Mouse (Mus musculus): ENCODE results near the gene Gm49318. TPM values are rescaled to one million over a fixed set of nuclear protein-coding genes. Genes with fewer than 3 reads are reported as not detected.
"Not testable (repeated sequence)": the region's sequence is repeated elsewhere in the genome, so short reads cannot be mapped to it uniquely, and the experiment has no call there.

Gm49318 gene
- polyA plus RNA-seq, 1 experiment from 2014 or later: not detected

DNA sequence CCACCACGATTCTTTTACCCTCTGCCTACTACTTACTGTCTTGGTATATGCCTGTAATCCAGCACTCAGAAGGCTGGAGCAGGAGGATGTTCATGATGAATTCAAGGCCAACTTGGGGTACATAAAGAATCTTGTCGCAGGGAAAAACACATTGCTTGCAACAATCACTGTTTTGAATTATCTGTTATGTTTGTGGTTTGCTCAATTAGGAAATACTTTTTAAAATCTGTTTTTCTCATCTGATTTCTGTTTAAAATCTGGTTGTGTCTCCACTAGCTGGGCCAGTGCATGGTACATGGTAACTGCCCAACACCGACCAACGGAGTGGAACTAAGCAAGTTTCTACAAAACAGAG lies 13.6 kb upstream of the Gm49318 start:
- peak overlapping the region; percentile 69 for H3K4me2 ChIP-seq (ENCODE audit: low read depth, low read length, severe bottlenecking)
- H3K4me1 ChIP-seq (replicated peaks; ENCODE audit: control insufficient read depth, insufficient read depth, low read length): peaks cover 2% of the 10 kb centered on the region; the same call in 1 of the 2 replicates
- no peak; the same call in 1 of the 2 replicates for ATAC-seq (replicated peaks; ENCODE audit: low FRiP score)
- H3K9me3 ChIP-seq (ENCODE audit: control insufficient read depth, low read length): no peaks in the 10 kb centered on the region
- WGBS: 34% methylated on average over 4 of the region's 4 CpGs
- no peaks in the 10 kb centered on the region for H3K27me3 ChIP-seq (ENCODE audit: control insufficient read depth, insufficient read depth, low read length)
- H3K9ac ChIP-seq (ENCODE audit: low read length): peak overlapping the region; percentile 74
- no peak overlapping the region for H3K27ac ChIP-seq (ENCODE audit: low read depth, low read length)
- no peaks in the 10 kb centered on the region for H3K36me3 ChIP-seq (ENCODE audit: control insufficient read depth, insufficient read depth, low read length)
- DNase-seq (ENCODE audit: low spot score): no peak
- H3K4me3 ChIP-seq (ENCODE audit: low read depth, low read length): peak overlapping the region; percentile 79

DNA sequence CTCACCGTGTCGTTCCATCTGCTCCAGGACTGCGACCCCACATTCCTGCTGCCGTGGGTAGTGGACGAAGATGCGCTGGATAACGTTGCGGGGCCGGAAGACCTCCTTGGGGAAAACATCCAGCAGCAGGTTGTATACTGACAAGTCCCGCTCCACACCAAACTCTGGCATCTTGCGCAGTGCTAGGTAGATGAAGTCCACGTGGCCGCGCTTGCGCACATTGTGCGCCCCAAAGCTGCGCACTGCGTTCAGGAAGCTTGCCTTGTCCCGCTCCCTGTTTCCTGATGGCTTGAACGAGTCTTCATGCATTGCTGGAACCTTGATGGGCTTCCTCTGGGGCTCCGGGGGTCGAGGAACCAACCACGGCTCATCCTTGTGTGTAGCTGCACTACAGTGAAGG lies 5.2 kb upstream of the Gm49318 start:
- H3K9me3 ChIP-seq (ENCODE audit: control insufficient read depth, low read length): no peaks in the 10 kb centered on the region
- WGBS: 95% methylated on average over 23 of the region's 23 CpGs

DNA sequence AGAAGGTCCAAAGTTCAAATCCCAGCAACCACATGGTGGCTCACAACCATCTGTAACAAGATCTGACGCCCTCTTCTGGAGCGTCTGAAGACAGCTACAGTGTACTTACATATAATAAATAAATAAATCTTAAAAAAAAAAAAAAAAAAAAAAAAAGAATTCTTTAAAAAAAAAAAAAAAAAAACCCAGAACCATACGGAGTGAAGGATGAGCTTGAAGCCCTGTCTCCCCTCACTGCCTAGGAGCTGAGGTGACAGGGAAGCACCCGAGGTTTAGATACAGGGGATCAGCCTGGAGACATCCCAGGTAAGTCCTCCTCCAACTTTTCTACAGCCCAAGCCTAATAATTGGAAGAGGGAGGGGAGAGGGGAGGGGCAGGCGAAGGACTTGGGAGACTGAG lies 4.7 kb upstream of the Gm49318 start:
- H3K27ac ChIP-seq (ENCODE audit: low read depth, low read length); H3K9ac ChIP-seq (ENCODE audit: low read length); H3K4me2 ChIP-seq (ENCODE audit: low read depth, low read length, severe bottlenecking); ATAC-seq (replicated peaks; ENCODE audit: low FRiP score); H3K27me3 ChIP-seq (ENCODE audit: control insufficient read depth, insufficient read depth, low read length); DNase-seq (ENCODE audit: low spot score); H3K4me1 ChIP-seq (replicated peaks; ENCODE audit: control insufficient read depth, insufficient read depth, low read length); H3K36me3 ChIP-seq (ENCODE audit: control insufficient read depth, insufficient read depth, low read length); H3K4me3 ChIP-seq (ENCODE audit: low read depth, low read length); H3K9me3 ChIP-seq (ENCODE audit: control insufficient read depth, low read length): not testable (repeated sequence)
- 80% methylated on average over 5 of the region's 5 CpGs for WGBS

More for the DNA sequence above, 5.2 kb upstream of the Gm49318 start:
- Histone ChIP-seq H3K36me3 (ENCODE audit: control insufficient read depth, insufficient read depth, low read length) (no peaks in the 10 kb centered on the region), H3K9ac (ENCODE audit: low read length) (no peak overlapping the region), H3K4me3 (ENCODE audit: low read depth, low read length) (no peak overlapping the region), H3K27me3 (ENCODE audit: control insufficient read depth, insufficient read depth, low read length) (no peaks in the 10 kb centered on the region), H3K27ac (ENCODE audit: low read depth, low read length) (no peak overlapping the region), H3K4me2 (ENCODE audit: low read depth, low read length, severe bottlenecking) (no peak overlapping the region), H3K4me1 (replicated peaks; ENCODE audit: control insufficient read depth, insufficient read depth, low read length) (0 out of 2 replicates have a peak, but pooled peaks cover 3% of the 10 kb centered on the region)
- DNase-seq (ENCODE audit: low spot score) (no peak), ATAC-seq (replicated peaks; ENCODE audit: low FRiP score) (no peak)

DNA sequence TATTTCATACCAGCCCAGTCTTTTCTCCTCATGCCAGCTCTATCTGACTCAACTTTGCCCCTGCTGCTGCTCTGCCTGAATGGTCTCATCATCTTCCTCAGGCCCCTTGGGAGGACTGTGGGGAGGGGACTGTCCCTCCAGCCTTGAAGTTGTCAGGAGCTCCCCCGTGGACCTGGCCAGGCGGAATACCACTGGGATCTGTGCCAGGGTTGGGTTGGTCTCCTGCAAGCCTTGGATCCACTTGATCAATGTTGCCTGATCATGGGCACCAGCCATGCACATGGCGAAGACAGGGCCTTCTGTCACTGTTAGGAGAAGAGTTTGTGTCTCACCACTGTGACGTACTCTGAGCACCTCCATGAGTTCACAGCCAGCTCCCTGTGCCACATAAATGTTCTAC lies 1.2 kb upstream of the Gm49318 start:
- no peak for ATAC-seq (replicated peaks; ENCODE audit: low FRiP score)
- Histone ChIP-seq H3K36me3 (ENCODE audit: control insufficient read depth, insufficient read depth, low read length) (no peaks in the 10 kb centered on the region; the same call in 1 of the 2 replicates), H3K4me2 (ENCODE audit: low read depth, low read length, severe bottlenecking) (no peak overlapping the region), H3K27ac (ENCODE audit: low read depth, low read length) (no peak overlapping the region), H3K27me3 (ENCODE audit: control insufficient read depth, insufficient read depth, low read length) (no peaks in the 10 kb centered on the region), H3K4me3 (ENCODE audit: low read depth, low read length) (no peak overlapping the region), H3K9me3 (ENCODE audit: control insufficient read depth, low read length) (no peaks in the 10 kb centered on the region), H3K4me1 (replicated peaks; ENCODE audit: control insufficient read depth, insufficient read depth, low read length) (peaks cover 7% of the 10 kb centered on the region; the same call in 1 of the 2 replicates), H3K9ac (ENCODE audit: low read length) (no peak overlapping the region)
- DNase-seq (ENCODE audit: low spot score): no peak
- 95% methylated on average over 4 of the region's 4 CpGs for WGBS

DNA sequence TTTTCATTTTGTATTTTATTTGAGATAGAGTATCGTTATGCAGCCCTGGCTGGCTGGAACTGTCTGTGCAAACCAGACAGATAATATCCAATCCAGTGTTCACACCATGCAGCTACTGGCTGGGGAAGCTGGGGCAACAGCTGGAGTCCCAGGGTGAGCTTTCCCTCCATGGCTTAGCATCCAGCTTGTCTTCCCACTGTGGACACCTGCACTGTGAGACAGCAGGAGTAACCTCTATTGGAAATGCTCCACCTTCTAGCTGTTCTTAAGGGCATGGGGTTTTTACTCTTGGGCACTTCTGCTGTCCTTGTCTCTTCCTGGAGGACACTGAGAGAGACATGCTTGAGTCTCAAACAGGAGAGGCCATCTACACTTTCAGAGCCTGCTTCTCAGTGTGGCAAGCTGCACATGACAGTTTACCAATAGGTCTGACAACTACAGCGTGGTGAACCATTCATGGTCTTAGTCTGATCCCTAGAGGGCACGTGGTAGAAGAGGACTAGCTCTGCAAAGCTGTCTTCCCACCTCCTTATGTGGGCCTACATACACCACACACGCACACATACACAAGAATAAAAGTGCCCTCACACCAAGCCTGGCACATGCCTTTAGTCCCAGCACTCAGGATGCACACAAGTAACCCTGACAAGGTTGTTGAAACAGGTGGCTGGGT lies 1.0 kb downstream of the Gm49318 start:
- Histone ChIP-seq H3K4me2 (ENCODE audit: low read depth, low read length, severe bottlenecking) (peak overlapping the region; percentile 46), H3K4me1 (replicated peaks; ENCODE audit: control insufficient read depth, insufficient read depth, low read length) (peaks cover 7% of the 10 kb centered on the region; the same call in 1 of the 2 replicates), H3K36me3 (ENCODE audit: control insufficient read depth, insufficient read depth, low read length) (peaks cover 6% of the 10 kb centered on the region), H3K4me3 (ENCODE audit: low read depth, low read length) (peak overlapping the region; percentile 84), H3K27ac (ENCODE audit: low read depth, low read length) (no peak overlapping the region), H3K9me3 (ENCODE audit: control insufficient read depth, low read length) (no peaks in the 10 kb centered on the region), H3K9ac (ENCODE audit: low read length) (no peak overlapping the region), H3K27me3 (ENCODE audit: control insufficient read depth, insufficient read depth, low read length) (no peaks in the 10 kb centered on the region)
- ATAC-seq (replicated peaks; ENCODE audit: low FRiP score) (peak; percentile 6; the same call in 1 of the 2 replicates), DNase-seq (ENCODE audit: low spot score) (no peak)
- 66% methylated on average over 4 of the region's 4 CpGs for WGBS

DNA sequence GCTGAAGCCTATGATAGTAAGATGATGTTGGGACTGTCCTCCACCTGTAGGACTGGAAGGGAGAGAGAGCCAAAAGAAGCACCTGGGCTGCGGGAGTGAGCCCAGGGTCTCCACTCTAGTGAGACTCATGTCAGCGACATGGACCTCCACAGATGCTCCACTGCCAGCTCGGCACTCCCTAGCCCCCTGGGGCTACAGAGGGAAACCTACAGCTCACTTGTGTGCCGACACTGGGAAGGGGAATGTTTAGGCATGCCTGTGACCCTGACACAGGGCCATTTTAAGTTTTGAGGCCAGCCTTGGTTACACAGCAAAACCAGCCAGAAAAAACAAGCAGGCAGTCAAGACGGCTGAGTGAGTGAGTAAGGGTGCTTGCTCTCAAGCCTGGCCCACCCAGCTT lies 3.9 kb downstream of the Gm49318 start:
- DNase-seq (ENCODE audit: low spot score): no peak
- no peaks in the 10 kb centered on the region for H3K9me3 ChIP-seq (ENCODE audit: control insufficient read depth, low read length)
- WGBS: 88% methylated on average over 5 of the region's 5 CpGs
- no peak overlapping the region for H3K4me3 ChIP-seq (ENCODE audit: low read depth, low read length)
- no peak overlapping the region for H3K27ac ChIP-seq (ENCODE audit: low read depth, low read length)
- no peak overlapping the region for H3K9ac ChIP-seq (ENCODE audit: low read length)
- peaks cover 7% of the 10 kb centered on the region; the same call in 1 of the 2 replicates for H3K4me1 ChIP-seq (replicated peaks; ENCODE audit: control insufficient read depth, insufficient read depth, low read length)
- ATAC-seq (replicated peaks; ENCODE audit: low FRiP score): no peak
- peaks cover 12% of the 10 kb centered on the region for H3K36me3 ChIP-seq (ENCODE audit: control insufficient read depth, insufficient read depth, low read length)
- H3K4me2 ChIP-seq (ENCODE audit: low read depth, low read length, severe bottlenecking): no peak overlapping the region
- no peaks in the 10 kb centered on the region for H3K27me3 ChIP-seq (ENCODE audit: control insufficient read depth, insufficient read depth, low read length)

DNA sequence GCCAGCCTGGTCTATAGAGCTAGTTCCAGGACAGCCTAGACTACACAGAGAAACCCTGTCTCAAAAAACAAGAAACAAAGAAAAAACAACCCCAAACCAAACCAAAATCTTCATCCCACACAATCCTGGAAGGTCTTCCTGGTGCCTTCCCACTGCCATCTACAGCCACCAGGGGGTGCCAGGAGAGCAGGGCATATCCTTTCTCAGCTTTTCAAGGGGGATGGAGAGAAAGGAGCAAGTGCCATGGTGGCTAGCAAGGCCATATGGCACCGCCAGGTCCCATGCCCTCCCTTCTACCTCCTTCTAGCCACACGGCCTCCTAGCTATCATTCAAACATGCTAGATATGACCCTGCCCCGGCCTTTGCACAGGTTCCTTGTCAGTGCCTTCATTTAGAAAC lies 4.6 kb downstream of the Gm49318 start:
- ATAC-seq (replicated peaks; ENCODE audit: low FRiP score) (no peak), DNase-seq (ENCODE audit: low spot score) (peak; percentile 71)
- WGBS: 80% methylated on average over 3 of the region's 3 CpGs
- no peak overlapping the region for H3K4me3 ChIP-seq (ENCODE audit: low read depth, low read length)
- H3K9ac ChIP-seq (ENCODE audit: low read length): no peak overlapping the region
- H3K4me2 ChIP-seq (ENCODE audit: low read depth, low read length, severe bottlenecking): no peak overlapping the region
- H3K9me3 ChIP-seq (ENCODE audit: control insufficient read depth, low read length): no peaks in the 10 kb centered on the region
- H3K4me1 ChIP-seq (replicated peaks; ENCODE audit: control insufficient read depth, insufficient read depth, low read length): peaks cover 4% of the 10 kb centered on the region; the same call in 1 of the 2 replicates
- H3K27me3 ChIP-seq (ENCODE audit: control insufficient read depth, insufficient read depth, low read length): no peaks in the 10 kb centered on the region
- peaks cover 12% of the 10 kb centered on the region for H3K36me3 ChIP-seq (ENCODE audit: control insufficient read depth, insufficient read depth, low read length)
- H3K27ac ChIP-seq (ENCODE audit: low read depth, low read length): no peak overlapping the region

DNA sequence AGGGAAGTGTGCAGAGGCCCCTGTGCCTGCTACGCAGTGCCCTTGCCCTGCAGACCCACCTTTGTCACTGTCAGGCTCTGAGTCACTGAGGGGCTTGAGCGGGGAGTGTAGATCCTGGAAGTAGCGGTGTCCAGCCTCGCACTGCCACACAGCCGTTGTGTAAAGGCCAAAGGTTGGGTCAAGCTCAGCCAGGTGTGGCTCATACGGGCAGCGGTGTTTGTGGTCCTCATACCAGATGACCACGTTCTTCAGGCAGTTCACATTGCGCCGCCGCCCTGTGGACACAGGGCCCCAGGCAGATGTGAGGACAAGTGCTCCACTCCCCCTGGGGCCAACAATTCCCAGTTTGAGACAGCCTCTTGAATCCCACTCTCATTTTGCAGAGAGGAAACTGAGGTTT lies 5.4 kb downstream of the Gm49318 start:
- H3K9ac ChIP-seq (ENCODE audit: low read length): no peak overlapping the region
- no peak overlapping the region for H3K4me2 ChIP-seq (ENCODE audit: low read depth, low read length, severe bottlenecking)
- no peaks in the 10 kb centered on the region for H3K27me3 ChIP-seq (ENCODE audit: control insufficient read depth, insufficient read depth, low read length)
- WGBS: 97% methylated on average over 11 of the region's 11 CpGs
- DNase-seq (ENCODE audit: low spot score) (no peak), ATAC-seq (replicated peaks; ENCODE audit: low FRiP score) (no peak)
- no peaks in the 10 kb centered on the region for H3K9me3 ChIP-seq (ENCODE audit: control insufficient read depth, low read length)
- H3K27ac ChIP-seq (ENCODE audit: low read depth, low read length): no peak overlapping the region
- H3K4me1 ChIP-seq (replicated peaks; ENCODE audit: control insufficient read depth, insufficient read depth, low read length): peaks cover 4% of the 10 kb centered on the region; the same call in 1 of the 2 replicates
- H3K36me3 ChIP-seq (ENCODE audit: control insufficient read depth, insufficient read depth, low read length): peaks cover 12% of the 10 kb centered on the region
- H3K4me3 ChIP-seq (ENCODE audit: low read depth, low read length): no peak overlapping the region

DNA sequence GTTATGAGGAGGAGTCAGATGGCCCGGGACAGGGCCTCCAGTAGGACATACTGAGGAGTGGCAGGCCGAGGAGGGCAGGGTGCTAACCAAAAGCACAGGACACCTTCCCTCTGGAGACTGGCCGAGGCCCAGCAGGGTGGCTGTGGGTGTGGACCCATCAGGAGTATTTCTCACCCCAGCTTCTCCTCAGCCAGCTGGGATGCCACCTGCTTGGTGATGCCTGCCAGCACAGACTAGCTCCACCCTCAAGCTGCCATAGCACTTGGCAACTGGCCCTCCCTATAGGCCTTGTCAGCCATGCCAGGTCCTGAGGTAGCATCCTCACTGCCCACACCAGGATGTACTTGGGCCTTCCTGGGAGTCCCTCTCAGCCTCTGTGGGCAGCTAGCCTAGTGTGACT lies 6.7 kb downstream of the Gm49318 start:
- H3K36me3 ChIP-seq (ENCODE audit: control insufficient read depth, insufficient read depth, low read length): peaks cover 12% of the 10 kb centered on the region
- H3K4me2 ChIP-seq (ENCODE audit: low read depth, low read length, severe bottlenecking): no peak overlapping the region
- no peaks in the 10 kb centered on the region for H3K27me3 ChIP-seq (ENCODE audit: control insufficient read depth, insufficient read depth, low read length)
- WGBS: 87% methylated on average over 3 of the region's 3 CpGs
- DNase-seq (ENCODE audit: low spot score) (no peak), ATAC-seq (replicated peaks; ENCODE audit: low FRiP score) (no peak)
- no peak overlapping the region for H3K9ac ChIP-seq (ENCODE audit: low read length)
- H3K27ac ChIP-seq (ENCODE audit: low read depth, low read length): no peak overlapping the region
- no peaks in the 10 kb centered on the region for H3K9me3 ChIP-seq (ENCODE audit: control insufficient read depth, low read length)
- no peaks in the 10 kb centered on the region for H3K4me1 ChIP-seq (replicated peaks; ENCODE audit: control insufficient read depth, insufficient read depth, low read length)
- H3K4me3 ChIP-seq (ENCODE audit: low read depth, low read length): no peak overlapping the region
